Mouse (Mus musculus) inflammation-experienced regulatory T-cells (primary cell): Measurements from ENCODE around the gene Zfhx2. TPM values are rescaled to one million over a fixed set of nuclear protein-coding genes. Genes with fewer than 3 reads are reported as not detected.

Experiments
- polyA plus RNA-seq, 2 experiments: library from polyadenylated mRNA; unstranded; fragments of 100-300 nt; shearing (Covaris generic); gene quantifications; one replicate each; pipeline ENCODE4 v1.2.1; 2017

The Zfhx2 gene
- 1 to 10 TPM; 5.9 to 8.6 TPM for polyA plus RNA-seq

GRCm38 (mm10) chr14:55092011-55092577 lies at the start of gene Zfhx2:
TSS of gene Zfhx2 (minus strand) at chr14:55092324.

GRCm38 (mm10) chr14:55116425-55117200 lies 24.5 kb upstream of the Zfhx2 start, which contains the start of gene Jph4:
TSS of gene Jph4 (minus strand) at chr14:55116935.

GRCm38 (mm10) chr14:55105836-55106809 lies 14.0 kb upstream of the Zfhx2 start, which contains the start of gene Ap1g2:
TSS of gene Ap1g2 (minus strand) at chr14:55106593.

GRCm38 (mm10) chr14:55094704-55095231 lies 2.6 kb upstream of the Zfhx2 start, which contains the start of gene Thtpa:
TSS of gene Thtpa (plus strand) at chr14:55094784.

GRCm38 (mm10) chr14:55014991-55015766 lies 76.9 kb downstream of the Zfhx2 start, which contains the start of gene Ngdn:
TSS of gene Ngdn (plus strand) at chr14:55015454.

Other genes starting within 250 kb of the Zfhx2 start
- 10 to 100 TPM; 13.5 to 15.9 TPM for gene Homez, start 221.4 kb downstream of the Zfhx2 start, polyA plus RNA-seq
- 1 to 10 TPM; 2.2 to 4.4 TPM for gene Ppp1r3e, start 214.8 kb downstream of the Zfhx2 start, polyA plus RNA-seq
- 1 to 10 TPM in 1 of 2 experiments, under 1 TPM in 1; 0.54 to 1.4 TPM for gene Bcl2l2, start 208.9 kb downstream of the Zfhx2 start, polyA plus RNA-seq
- not detected for gene Gm20521, start 208.9 kb downstream of the Zfhx2 start, polyA plus RNA-seq
- gene Pabpn1, start 199.8 kb downstream of the Zfhx2 start, polyA plus RNA-seq, result 100 to 1,000 TPM; 192 TPM
- gene Slc22a17, start 179.2 kb downstream of the Zfhx2 start, polyA plus RNA-seq, result 1 to 10 TPM; 1.8 to 8.8 TPM
- gene Efs, start 166.2 kb downstream of the Zfhx2 start, polyA plus RNA-seq, result under 1 TPM; 0.35 to 0.92 TPM
- under 1 TPM; 0.19 to 0.71 TPM for gene Il25, start 159.6 kb downstream of the Zfhx2 start, polyA plus RNA-seq
- 10 to 100 TPM in 1 of 2 experiments, under 1 TPM in 1; 0.39 to 10.2 TPM for gene Cmtm5, start 156.1 kb downstream of the Zfhx2 start, polyA plus RNA-seq
- gene Myh6, start 125.4 kb downstream of the Zfhx2 start, polyA plus RNA-seq, result 1 to 10 TPM in 1 of 2 experiments, under 1 TPM in 1; 0.05 to 1.4 TPM
- not detected for gene Gm17428, start 115.4 kb downstream of the Zfhx2 start, polyA plus RNA-seq
- gene Myh7, start 97.7 kb downstream of the Zfhx2 start, polyA plus RNA-seq, result 1 to 10 TPM in 1 of 2 experiments, under 1 TPM in 1; 0.39 to 1.8 TPM
- gene Ngdn, start 76.9 kb downstream of the Zfhx2 start, polyA plus RNA-seq, result 100 to 1,000 TPM; 124 to 159 TPM
- gene Thtpa, start 2.5 kb upstream of the Zfhx2 start, polyA plus RNA-seq, result 10 to 100 TPM; 11.8 to 12.9 TPM
- 100 to 1,000 TPM; 146 to 159 TPM for gene Ap1g2, start 14.3 kb upstream of the Zfhx2 start, polyA plus RNA-seq
- gene Jph4, start 24.6 kb upstream of the Zfhx2 start, polyA plus RNA-seq, result 1 to 10 TPM in 1 of 2 experiments, under 1 TPM in 1; 0.14 to 2.3 TPM
- not detected for gene Dhrs2, start 129.7 kb upstream of the Zfhx2 start, polyA plus RNA-seq